Mouse (Mus musculus): Measurements from ENCODE around the gene Tpi1.
A peak's percentile ranks its signal among the peaks of the same experiment; 100 is the strongest.

The Tpi1 gene

DNA sequence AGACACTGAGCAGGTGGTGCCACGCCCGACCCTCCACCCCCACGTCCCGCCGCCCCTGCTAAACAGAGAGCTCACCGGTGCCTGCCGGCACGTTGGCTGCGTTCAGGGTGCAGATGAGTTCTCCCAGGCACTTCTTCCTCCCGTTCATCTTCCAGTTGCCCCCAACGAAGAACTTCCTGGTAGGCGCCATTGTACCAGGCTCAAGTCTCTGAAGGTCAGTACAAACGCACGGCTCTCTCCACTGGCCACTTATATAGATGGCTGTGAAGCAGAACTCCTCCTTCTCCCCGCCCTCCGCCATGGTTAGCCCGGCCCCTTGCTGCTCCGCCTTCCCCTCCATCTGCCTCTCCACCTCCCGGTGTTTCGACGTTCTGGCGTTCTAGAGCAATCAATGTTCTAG is at the start of gene Tpi1:
Gene Tpi1 (minus strand): TSS at position 364 of the 400 bp plus-strand sequence.
- peak; percentile 77 for DNase-seq (ENCODE audit: low read depth)

- DNase-seq (ENCODE audit: low read depth) = no peak
Observed at GRCm38 (mm10) chr6:124863125-124863657, 49.1 kb upstream of the Tpi1 start.

DNA sequence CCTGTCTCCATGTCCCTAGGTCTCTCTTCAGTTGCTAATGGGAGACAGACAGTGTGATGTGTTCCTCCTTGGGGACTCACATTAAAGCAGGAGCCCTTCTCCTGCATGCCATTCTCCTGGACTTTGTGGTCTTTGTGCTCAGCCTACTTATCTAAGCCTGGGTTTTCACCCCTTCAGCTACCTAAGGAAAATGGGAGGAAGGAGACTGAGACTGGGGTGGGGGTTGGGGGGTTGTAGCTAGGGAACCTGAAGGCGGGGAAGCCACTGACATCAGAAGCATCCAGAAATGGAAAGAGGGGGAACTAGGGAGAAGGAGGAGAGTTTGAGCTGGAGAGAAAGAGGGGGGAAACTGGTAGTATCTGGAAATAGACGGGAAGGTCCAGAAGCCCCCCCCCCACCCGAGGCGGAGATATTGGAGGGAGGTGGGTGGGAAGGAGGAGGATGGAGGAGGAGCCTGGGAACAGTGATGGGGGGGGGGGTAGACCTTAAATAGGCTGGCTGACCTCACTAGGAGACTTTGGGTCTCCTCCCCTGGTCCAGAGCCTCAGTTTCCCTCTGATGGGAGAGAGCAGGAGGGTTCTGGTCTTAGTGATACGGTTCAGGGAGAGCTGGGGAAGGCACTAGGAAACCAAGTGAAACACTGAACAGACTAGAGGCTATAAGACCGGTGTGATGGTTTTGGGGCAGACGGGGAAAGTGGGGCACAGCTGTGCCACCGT is 48.5 kb upstream of the Tpi1 start:
- DNase-seq (ENCODE audit: low read depth) = no peak

GRCm38 (mm10) chr6:124861802-124862201 is 47.7 kb upstream of the Tpi1 start:
- no peak for DNase-seq (ENCODE audit: low read depth)

- DNase-seq (ENCODE audit: low read depth) = no peak
Observed at GRCm38 (mm10) chr6:124861266-124861665, 47.2 kb upstream of the Tpi1 start.

DNA sequence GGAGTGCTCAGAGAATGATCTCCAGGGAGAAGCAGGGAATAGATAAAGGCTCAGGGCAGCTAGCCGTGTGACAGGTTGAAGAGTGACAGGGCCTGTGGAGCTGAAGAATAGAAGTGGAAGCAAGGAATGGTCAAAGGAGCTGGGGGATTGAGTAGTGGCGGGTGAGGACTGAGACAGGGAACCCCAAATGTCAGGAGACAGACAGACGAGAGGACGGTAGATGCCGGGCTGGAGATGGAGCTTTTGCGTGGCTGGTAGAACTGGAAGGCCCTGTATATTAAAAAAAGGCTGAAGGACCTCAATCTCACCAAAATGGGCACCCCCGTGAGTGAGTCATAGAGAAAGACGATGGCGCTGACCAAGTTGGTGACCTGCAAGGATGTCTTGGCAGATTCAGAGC is 46.4 kb upstream of the Tpi1 start:
- no peak for DNase-seq (ENCODE audit: low read depth)

GRCm38 (mm10) chr6:124859725-124860124 is 45.6 kb upstream of the Tpi1 start:
- DNase-seq (ENCODE audit: low read depth) = peak; percentile 72

GRCm38 (mm10) chr6:124858561-124859318 is 44.6 kb upstream of the Tpi1 start:
- no peak for DNase-seq (ENCODE audit: low read depth)

- no peak for DNase-seq (ENCODE audit: low read depth)
Observed at GRCm38 (mm10) chr6:124857840-124858530, 43.9 kb upstream of the Tpi1 start.

- peak; percentile 45 for DNase-seq (ENCODE audit: low read depth)
Observed at GRCm38 (mm10) chr6:124856916-124857839, 43.1 kb upstream of the Tpi1 start, which contains the start of gene P3h3. P3h3 (minus strand) TSS chr6:124857752.

DNA sequence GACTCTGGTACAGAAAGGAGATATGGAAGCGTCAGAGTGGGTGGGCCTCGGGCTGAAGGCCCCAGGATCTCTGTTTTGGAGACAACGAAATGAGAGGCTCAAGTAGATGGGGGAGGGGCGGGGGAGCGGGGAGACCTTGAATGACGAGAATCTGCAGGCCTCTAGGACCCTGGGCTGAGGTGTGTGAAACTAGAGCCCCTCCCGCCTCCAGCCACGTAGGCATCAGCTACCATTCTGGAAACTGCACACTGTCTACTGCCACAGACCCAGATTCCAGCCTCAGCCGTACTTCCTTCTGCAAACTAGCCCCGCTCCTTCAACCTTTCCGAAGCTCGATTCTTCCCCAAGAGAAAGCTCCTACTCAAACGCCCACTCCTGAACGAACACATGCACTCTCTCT is 42.2 kb upstream of the Tpi1 start:
- no peak for DNase-seq (ENCODE audit: low read depth)

GRCm38 (mm10) chr6:124854647-124855046 is 40.6 kb upstream of the Tpi1 start:
- no peak for DNase-seq (ENCODE audit: low read depth)

DNA sequence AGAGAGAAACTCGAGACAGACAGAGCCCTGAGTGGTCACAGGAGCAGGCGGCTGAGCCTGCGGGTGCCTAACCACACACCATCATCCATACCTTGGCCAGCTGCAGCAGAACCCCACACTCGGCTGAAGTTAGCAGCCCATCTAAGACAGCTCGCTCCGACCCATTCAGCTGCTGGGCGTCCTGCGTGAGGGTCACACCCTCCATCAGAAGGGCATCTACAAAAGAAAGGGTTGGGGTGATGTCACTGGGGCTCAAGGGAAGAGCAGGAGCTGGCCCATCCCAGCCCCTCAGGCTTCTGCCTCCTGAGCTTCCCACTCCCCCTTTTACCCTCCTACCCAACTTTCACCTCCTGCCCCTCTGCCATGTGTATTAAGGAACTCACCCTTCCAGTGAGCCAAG is 36.4 kb upstream of the Tpi1 start:
- no peak for DNase-seq (ENCODE audit: low read depth)

DNA sequence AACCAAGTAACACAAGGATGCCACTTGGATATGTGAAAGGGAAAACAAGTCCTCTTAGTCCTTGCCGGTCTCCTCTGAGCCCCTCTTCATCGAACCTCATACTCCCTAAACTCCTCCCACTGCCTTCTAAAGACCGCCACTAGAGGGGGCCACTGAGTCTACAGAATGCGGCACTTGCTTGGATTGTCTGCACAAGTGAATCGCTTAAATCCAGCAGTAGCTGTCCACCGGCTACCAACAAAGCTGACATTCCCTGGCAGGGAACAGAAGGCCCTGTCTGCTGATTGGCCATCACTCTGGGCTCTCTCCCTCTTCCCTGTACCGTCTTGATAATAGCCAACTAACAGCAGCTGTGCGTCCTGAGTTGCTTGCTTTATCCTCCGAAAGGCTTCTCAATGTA is 33.2 kb upstream of the Tpi1 start:
- DNase-seq (ENCODE audit: low read depth) = peak; percentile 95

DNA sequence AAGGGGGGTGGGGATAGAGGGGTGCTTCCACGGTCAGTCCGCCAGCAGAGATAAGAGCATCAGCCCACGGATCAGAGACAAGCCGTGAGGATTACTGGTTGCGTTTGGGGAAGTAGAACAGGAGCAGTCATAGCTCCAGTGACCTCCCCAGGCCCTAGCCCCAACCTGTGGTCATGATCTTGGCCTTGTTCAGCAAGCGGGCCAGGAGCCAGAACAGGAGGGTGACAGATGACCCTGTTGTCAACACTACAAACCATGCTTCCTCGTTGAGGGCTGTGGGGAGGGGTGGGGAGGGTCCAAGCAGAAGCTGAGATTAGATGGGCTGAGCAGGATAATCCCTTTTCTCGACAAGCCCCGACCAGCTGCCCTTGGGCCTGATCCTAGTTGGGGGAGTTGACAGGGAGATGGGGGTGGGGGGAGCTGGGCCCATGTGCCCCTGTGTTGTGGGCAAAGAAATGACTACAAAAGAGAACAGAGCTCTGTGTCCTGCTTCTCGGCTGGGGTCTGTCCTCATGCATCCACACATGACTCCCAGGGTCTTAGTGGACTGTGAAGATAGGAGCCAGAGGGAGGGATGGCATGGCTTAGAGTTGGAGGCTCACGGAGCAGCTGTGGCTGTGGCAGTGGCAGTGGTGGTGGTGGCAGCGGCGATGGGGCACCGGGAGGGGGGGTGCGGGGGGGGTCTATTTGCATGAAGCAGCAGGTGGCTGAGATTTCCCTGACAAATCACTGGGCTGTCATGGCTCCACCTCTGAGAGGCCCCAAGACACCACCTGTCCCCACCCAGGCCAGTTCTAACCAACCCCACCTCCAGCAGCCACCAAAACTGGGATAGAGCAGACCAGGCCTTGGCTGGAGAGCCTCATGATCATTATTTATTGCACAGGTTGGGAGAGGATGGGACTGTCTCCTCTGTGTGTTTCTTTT is 26.4 kb upstream of the Tpi1 start, which contains the start of gene Gnb3:
Gene Gnb3 (minus strand): TSS at position 35 of the 927 bp plus-strand sequence.
- DNase-seq (ENCODE audit: low read depth) = no peak

- DNase-seq (ENCODE audit: low read depth) = no peak
Observed at GRCm38 (mm10) chr6:124839805-124840204, 25.7 kb upstream of the Tpi1 start.

- no peak for DNase-seq (ENCODE audit: low read depth)
Observed at GRCm38 (mm10) chr6:124836411-124836810, 22.3 kb upstream of the Tpi1 start.

DNA sequence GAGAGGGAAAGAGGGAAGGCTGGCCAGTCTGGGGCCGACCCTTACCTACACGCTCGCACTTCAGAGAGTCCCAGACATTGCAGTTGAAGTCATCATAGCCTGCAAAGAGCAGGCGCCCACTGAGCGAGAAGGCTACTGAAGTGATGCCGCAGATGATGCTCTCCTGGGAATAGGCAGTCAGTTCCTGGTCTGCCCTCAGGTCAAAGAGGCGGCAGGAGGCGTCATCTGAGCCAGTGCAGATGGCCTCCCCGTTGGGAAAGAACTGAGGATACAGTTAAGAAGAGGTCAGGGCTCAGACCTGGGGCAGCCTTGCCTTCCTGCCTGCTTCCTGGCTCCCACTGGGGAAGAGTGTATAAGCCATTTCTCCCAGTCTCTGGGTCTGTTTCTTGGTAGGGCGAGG is 21.4 kb upstream of the Tpi1 start:
- no peak for DNase-seq (ENCODE audit: low read depth)

DNA sequence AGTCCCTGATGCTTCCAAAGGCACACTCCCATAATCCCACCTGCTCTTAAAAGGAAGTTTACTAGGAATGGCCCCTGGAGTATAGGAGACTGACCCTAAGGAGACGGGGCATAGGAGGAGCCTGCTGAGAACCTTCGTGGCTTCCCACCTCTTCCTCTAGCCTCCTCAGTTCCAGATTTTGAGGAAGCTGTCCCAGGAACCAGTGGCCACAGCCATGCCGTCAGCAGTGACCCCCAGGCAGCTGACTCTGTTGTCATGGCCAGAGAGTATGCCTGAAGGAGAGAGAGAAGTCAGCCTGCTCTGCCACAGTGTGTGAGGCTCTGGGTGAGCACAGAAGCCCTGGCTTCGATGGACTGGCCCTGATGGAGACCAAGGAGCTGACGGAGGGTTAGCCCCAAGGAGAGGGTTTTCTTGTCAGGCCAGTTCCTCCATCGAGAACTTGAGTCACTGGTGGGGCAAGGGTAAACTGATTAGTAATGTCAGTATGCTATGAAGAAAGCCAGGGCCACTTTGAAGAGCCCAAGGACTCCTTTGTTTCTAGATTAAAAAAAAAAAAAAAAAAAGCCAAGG is 20.5 kb upstream of the Tpi1 start:
- DNase-seq (ENCODE audit: low read depth) = no peak

GRCm38 (mm10) chr6:124831649-124832048 is 17.6 kb upstream of the Tpi1 start:
- no peak for DNase-seq (ENCODE audit: low read depth)

Measured in c-Kit-positive CD71-negative TER-119-negative erythroid progenitor cells, embryonic 14.5 days (primary cell).